Mouse (Mus musculus): Measurements from ENCODE around the gene Phf21b. TPM values are rescaled to one million over a fixed set of nuclear protein-coding genes. Genes with fewer than 3 reads are reported as not detected.
"Not testable (repeated sequence)": the region's sequence is repeated elsewhere in the genome, so short reads cannot be mapped to it uniquely, and the experiment has no call there.

Gene Phf21b
- polyA plus RNA-seq, 1 experiment from 2014 or later, result 4.0 TPM

GRCm38 (mm10) chr15:84768531-84768930, 87.3 kb downstream of the Phf21b start:
- H3K9me3 ChIP-seq; ATAC-seq (ENCODE audit: low FRiP score, low read depth); H3K4me2 ChIP-seq; H3K4me1 ChIP-seq (replicated peaks); H3K27me3 ChIP-seq; H3K9ac ChIP-seq; H3K36me3 ChIP-seq; H3K4me3 ChIP-seq; H3K27ac ChIP-seq (replicated peaks): not testable (repeated sequence)
- 84% methylated on average over 4 of the region's 4 CpGs for WGBS

GRCm38 (mm10) chr15:84766621-84767020, 89.2 kb downstream of the Phf21b start:
- 45% methylated on average over 10 of the region's 10 CpGs for WGBS
- Histone ChIP-seq H3K27ac (replicated peaks) (no peak overlapping the region), H3K4me2 (no peak overlapping the region), H3K27me3 (no peaks in the 10 kb centered on the region), H3K36me3 (no peaks in the 10 kb centered on the region), H3K9me3 (no peaks in the 10 kb centered on the region), H3K9ac (no peak overlapping the region), H3K4me1 (replicated peaks) (peaks cover 15% of the 10 kb centered on the region), H3K4me3 (no peak overlapping the region)
- ATAC-seq (ENCODE audit: low FRiP score, low read depth), result no peak

GRCm38 (mm10) chr15:84763423-84763812, 92.4 kb downstream of the Phf21b start:
- no peaks in the 10 kb centered on the region for H3K9me3 ChIP-seq
- H3K4me2 ChIP-seq, result no peak overlapping the region
- no peak overlapping the region for H3K9ac ChIP-seq
- no peaks in the 10 kb centered on the region for H3K36me3 ChIP-seq
- H3K27me3 ChIP-seq, result no peaks in the 10 kb centered on the region
- no peak overlapping the region for H3K4me3 ChIP-seq
- WGBS, result 20% methylated on average over 7 of the region's 7 CpGs
- H3K27ac ChIP-seq (replicated peaks), result no peak overlapping the region
- H3K4me1 ChIP-seq (replicated peaks), result peaks cover 15% of the 10 kb centered on the region
- no peak for ATAC-seq (ENCODE audit: low FRiP score, low read depth)

GRCm38 (mm10) chr15:84762712-84763422, 93.0 kb downstream of the Phf21b start:
- peaks cover 15% of the 10 kb centered on the region for H3K4me1 ChIP-seq (replicated peaks)
- ATAC-seq (ENCODE audit: low FRiP score, low read depth), result peak; percentile 35; the same call in 1 of the 2 replicates
- no peak overlapping the region for H3K9ac ChIP-seq
- H3K4me3 ChIP-seq, result no peak overlapping the region
- no peaks in the 10 kb centered on the region for H3K27me3 ChIP-seq
- 0 out of 2 replicates have a peak overlapping the region, but pooled peaks have one; percentile 25 for H3K27ac ChIP-seq (replicated peaks)
- WGBS, result 31% methylated on average over 8 of the region's 8 CpGs
- H3K36me3 ChIP-seq, result no peaks in the 10 kb centered on the region
- H3K4me2 ChIP-seq, result no peak overlapping the region
- H3K9me3 ChIP-seq, result no peaks in the 10 kb centered on the region

- ATAC-seq (ENCODE audit: low FRiP score, low read depth), result no peak
- Histone ChIP-seq H3K27me3 (no peaks in the 10 kb centered on the region), H3K27ac (replicated peaks) (no peak overlapping the region), H3K36me3 (no peaks in the 10 kb centered on the region), H3K4me3 (no peak overlapping the region), H3K9me3 (no peaks in the 10 kb centered on the region), H3K4me1 (replicated peaks) (peaks cover 39% of the 10 kb centered on the region), H3K9ac (no peak overlapping the region), H3K4me2 (no peak overlapping the region)
- WGBS, result 21% methylated on average over 4 of the region's 4 CpGs
Observed at GRCm38 (mm10) chr15:84758493-84758892, 97.4 kb downstream of the Phf21b start.

GRCm38 (mm10) chr15:84756426-84756825, 99.4 kb downstream of the Phf21b start:
- peak; percentile 59 for ATAC-seq (ENCODE audit: low FRiP score, low read depth)
- Histone ChIP-seq H3K36me3 (no peaks in the 10 kb centered on the region), H3K4me2 (peak overlapping the region; percentile 63), H3K9ac (peak overlapping the region; percentile 20; the same call in 1 of the 2 replicates), H3K9me3 (no peaks in the 10 kb centered on the region), H3K4me3 (peak overlapping the region; percentile 28), H3K27me3 (no peaks in the 10 kb centered on the region), H3K4me1 (replicated peaks) (peaks cover 29% of the 10 kb centered on the region), H3K27ac (replicated peaks) (0 out of 2 replicates have a peak overlapping the region, but pooled peaks have one; percentile 28)
- WGBS, result 1% methylated on average over 22 of the region's 22 CpGs

- H3K4me3 ChIP-seq, result no peak overlapping the region
Observed at GRCm38 (mm10) chr15:84754987-84755386, 100.9 kb downstream of the Phf21b start.

GRCm38 (mm10) chr15:84745831-84746230, 110.0 kb downstream of the Phf21b start:
- no peak for ATAC-seq (ENCODE audit: low FRiP score, low read depth)
- no peaks in the 10 kb centered on the region for H3K27me3 ChIP-seq
- 95% methylated on average over 4 of the region's 4 CpGs for WGBS

More at GRCm38 (mm10) chr15:84754987-84755386, 100.9 kb downstream of the Phf21b start:
- Histone ChIP-seq H3K36me3 (no peaks in the 10 kb centered on the region), H3K4me2 (no peak overlapping the region), H3K9ac (no peak overlapping the region), H3K27me3 (no peaks in the 10 kb centered on the region), H3K4me1 (replicated peaks) (peaks cover 29% of the 10 kb centered on the region), H3K9me3 (no peaks in the 10 kb centered on the region), H3K27ac (replicated peaks) (no peak overlapping the region)
- 0 out of 2 replicates have a peak, but pooled peaks have one; percentile 58 for ATAC-seq (ENCODE audit: low FRiP score, low read depth)
- 14% methylated on average over 3 of the region's 3 CpGs for WGBS

GRCm38 (mm10) chr15:84744308-84744707, 111.5 kb downstream of the Phf21b start:
- Histone ChIP-seq H3K4me3 (no peak overlapping the region), H3K9me3 (no peaks in the 10 kb centered on the region), H3K27me3 (no peaks in the 10 kb centered on the region), H3K27ac (replicated peaks) (no peak overlapping the region), H3K36me3 (no peaks in the 10 kb centered on the region), H3K9ac (no peak overlapping the region), H3K4me2 (no peak overlapping the region), H3K4me1 (replicated peaks) (no peaks in the 10 kb centered on the region)
- no peak for ATAC-seq (ENCODE audit: low FRiP score, low read depth)
- 31% methylated on average over 2 of the region's 2 CpGs for WGBS

More at GRCm38 (mm10) chr15:84745831-84746230, 110.0 kb downstream of the Phf21b start:
- Histone ChIP-seq H3K4me2 (no peak overlapping the region), H3K27ac (replicated peaks) (no peak overlapping the region), H3K4me1 (replicated peaks) (no peaks in the 10 kb centered on the region), H3K9me3 (no peaks in the 10 kb centered on the region), H3K36me3 (no peaks in the 10 kb centered on the region), H3K9ac (no peak overlapping the region), H3K4me3 (no peak overlapping the region)

- ATAC-seq (ENCODE audit: low FRiP score, low read depth), result no peak
- 30% methylated on average over 3 of the region's 3 CpGs for WGBS
- no peaks in the 10 kb centered on the region for H3K27me3 ChIP-seq
- no peaks in the 10 kb centered on the region for H3K9me3 ChIP-seq
- no peaks in the 10 kb centered on the region for H3K4me1 ChIP-seq (replicated peaks)
- H3K27ac ChIP-seq (replicated peaks), result no peak overlapping the region
- H3K4me3 ChIP-seq, result no peak overlapping the region
- H3K36me3 ChIP-seq, result no peaks in the 10 kb centered on the region
- no peak overlapping the region for H3K9ac ChIP-seq
- H3K4me2 ChIP-seq, result no peak overlapping the region
Observed at GRCm38 (mm10) chr15:84743347-84743746, 112.5 kb downstream of the Phf21b start.

- Histone ChIP-seq H3K4me2 (no peak overlapping the region), H3K4me3 (no peak overlapping the region), H3K9me3 (no peaks in the 10 kb centered on the region), H3K9ac (no peak overlapping the region), H3K36me3 (no peaks in the 10 kb centered on the region), H3K4me1 (replicated peaks) (peaks cover 2% of the 10 kb centered on the region), H3K27me3 (no peaks in the 10 kb centered on the region), H3K27ac (replicated peaks) (no peak overlapping the region)
- WGBS, result 84% methylated on average over 3 of the region's 3 CpGs
- ATAC-seq (ENCODE audit: low FRiP score, low read depth), result no peak
Observed at GRCm38 (mm10) chr15:84741573-84741972, 114.3 kb downstream of the Phf21b start.

GRCm38 (mm10) chr15:84738246-84738645, 117.6 kb downstream of the Phf21b start:
- ATAC-seq (ENCODE audit: low FRiP score, low read depth), result no peak
- 89% methylated on average over 7 of the region's 7 CpGs for WGBS
- no peak overlapping the region for H3K4me2 ChIP-seq
- H3K27me3 ChIP-seq, result no peaks in the 10 kb centered on the region
- H3K9me3 ChIP-seq, result no peaks in the 10 kb centered on the region
- no peak overlapping the region for H3K27ac ChIP-seq (replicated peaks)
- H3K4me1 ChIP-seq (replicated peaks), result peaks cover 9% of the 10 kb centered on the region
- H3K4me3 ChIP-seq, result no peak overlapping the region
- H3K36me3 ChIP-seq, result no peaks in the 10 kb centered on the region
- no peak overlapping the region for H3K9ac ChIP-seq

All from hindbrain, embryonic 15.5 days (tissue).